Mouse (Mus musculus): ENCODE measurements at regions not wholly inside any gene's neighbourhood (a gene's known extent, or its start where the extent isn't known, plus 50 kb on each side); places are given as distances from the start of the nearest gene placed in this dataset.
A peak's percentile ranks its signal among the peaks of the same experiment; 100 is the strongest.

GRCm38 (mm10) chr16:95196141-95196540 lies 61.2 kb upstream of the Kcnj15 start:
- no peak for DNase-seq (ENCODE audit: low spot score in 2 of 2)

- DNase-seq (ENCODE audit: low spot score in 2 of 2), result peak in 1 of 2 experiments; percentile 51
Observed at GRCm38 (mm10) chr16:95196622-95197021, 60.7 kb upstream of the Kcnj15 start.

- DNase-seq (ENCODE audit: low spot score in 2 of 2), result no peak
Observed at GRCm38 (mm10) chr16:95198795-95199563, 58.4 kb upstream of the Kcnj15 start.

- DNase-seq (ENCODE audit: low spot score in 2 of 2), result no peak
Observed at GRCm38 (mm10) chr16:95202126-95202883, 55.1 kb upstream of the Kcnj15 start.

- DNase-seq (ENCODE audit: low spot score in 2 of 2), result no peak
Observed at GRCm38 (mm10) chr16:95203026-95203425, 54.3 kb upstream of the Kcnj15 start.

- no peak for DNase-seq (ENCODE audit: low spot score in 2 of 2)
Observed at GRCm38 (mm10) chr16:95203790-95204189, 53.6 kb upstream of the Kcnj15 start.

- no peak for DNase-seq (ENCODE audit: low spot score in 2 of 2)
Observed at GRCm38 (mm10) chr16:95204507-95204906, 52.9 kb upstream of the Kcnj15 start.

GRCm38 (mm10) chr16:95206445-95206844 lies 50.9 kb upstream of the Kcnj15 start:
- DNase-seq (ENCODE audit: low spot score in 2 of 2), result no peak

GRCm38 (mm10) chr16:95207547-95207946 lies 49.8 kb upstream of the Kcnj15 start:
- no peak for DNase-seq (ENCODE audit: low spot score in 2 of 2)
